Mouse (Mus musculus): ENCODE data around the gene Atp2b4. TPM values are rescaled to one million over a fixed set of nuclear protein-coding genes. Genes with fewer than 3 reads are reported as not detected.

The Atp2b4 gene
- polyA plus RNA-seq, 1 experiment from 2014 or later, result 0.43 TPM

- WGBS (ENCODE audit: missing documents), result 100% methylated on average over 1 of the region's 1 CpGs
- H3K4me3 ChIP-seq (ENCODE audit: inconsistent target), result no peak overlapping the region
- H3K27ac ChIP-seq, result no peak overlapping the region
- H3K36me3 ChIP-seq (ENCODE audit: inconsistent target), result peaks cover 24% of the 10 kb centered on the region
- peaks cover 100% of the 10 kb centered on the region for H3K79me2 ChIP-seq (ENCODE audit: inconsistent target)
Observed at GRCm38 (mm10) chr1:133653033-133653432, 147.8 kb downstream of the Atp2b4 start.

DNA sequence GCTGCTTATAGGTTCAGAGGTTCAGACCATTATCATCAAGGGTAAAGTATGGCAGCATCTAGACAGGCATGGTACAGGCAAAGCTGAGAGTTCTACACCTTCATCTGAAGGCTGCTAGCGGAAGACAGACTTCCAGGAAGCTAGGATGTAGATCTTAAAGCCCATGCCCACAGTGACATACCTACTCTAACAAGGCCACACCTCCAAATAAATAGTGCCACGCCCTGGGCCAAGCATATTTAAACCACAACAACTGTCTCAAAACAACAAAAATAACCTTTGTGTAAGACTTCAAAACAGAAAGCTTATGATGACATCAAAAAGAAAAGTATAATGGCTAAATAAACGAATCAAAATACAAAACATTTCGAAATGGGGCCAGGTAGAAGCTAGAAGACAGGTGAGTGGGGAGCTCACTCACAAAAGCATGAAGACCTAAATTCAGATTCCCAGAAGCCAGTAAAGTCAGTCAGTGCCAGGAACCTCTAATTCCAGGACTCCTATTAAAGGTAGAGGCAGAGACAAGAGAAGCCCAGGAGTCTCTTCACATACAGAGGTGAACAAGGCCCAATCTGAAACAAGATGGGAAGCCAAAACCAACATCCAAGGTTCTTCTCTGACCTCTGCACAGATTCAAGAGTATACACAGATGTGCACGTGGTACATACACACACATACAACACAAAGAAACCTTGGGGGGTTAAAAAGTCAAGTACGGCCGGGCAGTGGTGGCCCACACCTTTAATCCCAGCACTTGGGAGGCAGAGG is 150.4 kb downstream of the Atp2b4 start:
- 97% methylated on average over 7 of the region's 7 CpGs for WGBS (ENCODE audit: missing documents)
- Histone ChIP-seq H3K79me2 (ENCODE audit: inconsistent target) (peaks cover 87% of the 10 kb centered on the region), H3K36me3 (ENCODE audit: inconsistent target) (peaks cover 42% of the 10 kb centered on the region), H3K4me3 (ENCODE audit: inconsistent target) (no peak overlapping the region), H3K27ac (no peak overlapping the region)

Other genes starting within 250 kb of the Atp2b4 start
- 56.9 to 216 TPM (median 121 TPM) in 3 replicates for gene Snrpe, start 190.8 kb downstream of the Atp2b4 start, polyA plus RNA-seq (2018)
- gene Zbed6, start 140.2 kb downstream of the Atp2b4 start, polyA plus RNA-seq (2018), result 1.1 to 1.7 TPM (median 1.6 TPM) in 3 replicates
- 4.5 to 9.1 TPM (median 7.8 TPM) in 3 replicates for gene Gm38394, start 139.7 kb downstream of the Atp2b4 start, polyA plus RNA-seq (2018)
- gene Lax1, start 110.9 kb downstream of the Atp2b4 start, polyA plus RNA-seq (2018), result not detected in 3 replicates
- not detected in 3 replicates for gene Optc, start 107.0 kb upstream of the Atp2b4 start, polyA plus RNA-seq (2018)
- gene Prelp, start 120.4 kb upstream of the Atp2b4 start, polyA plus RNA-seq (2018), result 0.04 TPM in 1 of 3 replicates, not detected in the others
- gene Fmod, start 236.2 kb upstream of the Atp2b4 start, polyA plus RNA-seq (2018), result not detected in 3 replicates